Comparison of ENCODE assay signal across 10 mouse cellular contexts in the genomic region with DNA sequence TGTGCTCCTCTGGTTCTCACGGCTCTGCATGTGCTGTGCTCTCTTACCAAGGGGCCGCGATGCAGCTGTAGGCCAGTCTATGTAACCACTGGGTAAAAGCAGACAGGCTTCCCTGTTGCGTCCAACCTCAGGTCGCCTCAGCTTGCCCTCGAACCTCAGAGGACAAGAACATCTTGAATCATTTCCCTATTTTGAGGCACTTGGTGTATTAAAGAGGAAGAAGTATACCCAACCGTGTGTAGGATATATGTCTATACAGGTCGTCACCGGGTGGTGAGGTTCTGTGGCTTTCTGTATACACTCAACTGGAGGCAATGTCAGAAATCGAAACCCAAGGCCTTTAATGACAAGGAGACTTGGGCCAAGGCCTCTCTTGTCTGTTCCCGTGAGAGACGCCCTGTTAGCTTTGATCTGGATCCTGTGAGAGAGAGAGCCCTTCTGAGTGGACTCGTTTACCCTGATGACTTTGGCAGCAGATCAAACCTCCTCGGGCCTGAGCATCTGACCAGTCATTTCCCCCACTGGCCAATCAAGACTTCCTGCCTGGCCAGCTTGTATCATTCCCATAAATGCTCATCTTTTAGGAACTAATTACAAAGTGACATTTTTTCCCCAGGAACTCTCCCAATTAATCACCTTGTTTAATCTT.
A peak's percentile ranks its signal among the peaks of the same experiment; 100 is the strongest.
DNase-seq lines count a peak whose midpoint lies in the region; ATAC-seq and TF ChIP-seq lines count a peak whose summit lies in the region.
"Had no signal": no experiment of that assay in that cellular context is flagged by ENCODE, and none has a peak within 500 bp of the region (broad histone marks: within the 10 kb centered on the region; RNA-seq: fewer than 3 reads in every experiment).

No protein-coding gene starts in this region.

- WGBS in embryonic facial prominence, embryonic 12.5 days, result 76% methylated on average over 14 of the region's 14 CpGs
- WGBS in forebrain, postnatal 0 days, result 78% methylated on average over 14 of the region's 14 CpGs
- WGBS in hindbrain, embryonic 10.5 days, result 87% methylated on average over 14 of the region's 14 CpGs

- no peak overlapping the region for H3K9ac ChIP-seq in embryonic facial prominence, embryonic 12.5 days
- no peak overlapping the region for H3K9ac ChIP-seq in forebrain, postnatal 0 days
- H3K9ac ChIP-seq: intestine, embryonic 15.5 days had no signal

- H3K36me3 ChIP-seq in embryonic facial prominence, embryonic 12.5 days, result no peaks in the 10 kb centered on the region
- H3K36me3 ChIP-seq in forebrain, postnatal 0 days (ENCODE audit: insufficient read depth), result no peaks in the 10 kb centered on the region
- H3K36me3 ChIP-seq in hindbrain, embryonic 10.5 days, result no peaks in the 10 kb centered on the region
- H3K36me3 ChIP-seq: intestine, embryonic 15.5 days; midbrain, embryonic 10.5 days had no signal

- H3K27ac ChIP-seq in embryonic facial prominence, embryonic 12.5 days, result 0 out of 2 replicates have a peak overlapping the region, but pooled peaks have one; percentile 6
- H3K27ac ChIP-seq in forebrain, postnatal 0 days (ENCODE audit: low read depth, low read length), result no peak overlapping the region
- no peak overlapping the region for H3K27ac ChIP-seq in hindbrain, embryonic 10.5 days
- H3K27ac ChIP-seq: intestine, embryonic 15.5 days; midbrain, embryonic 10.5 days had no signal

- no peak overlapping the region for H3K4me3 ChIP-seq in embryonic facial prominence, embryonic 12.5 days
- H3K4me3 ChIP-seq in forebrain, postnatal 0 days (ENCODE audit: low read depth, low read length), result no peak overlapping the region
- H3K4me3 ChIP-seq in hindbrain, embryonic 10.5 days, result no peak overlapping the region
- H3K4me3 ChIP-seq: intestine, embryonic 15.5 days; midbrain, embryonic 10.5 days had no signal

- ATAC-seq in embryonic facial prominence, embryonic 12.5 days (ENCODE audit: insufficient number of reproducible peaks, insufficient read depth, low FRiP score, low TSS enrichment), result no peak
- ATAC-seq in forebrain, postnatal 0 days, result no peak
- ATAC-seq: intestine, embryonic 15.5 days had no signal

- no peak overlapping the region for H3K4me2 ChIP-seq in embryonic facial prominence, embryonic 12.5 days (replicated peaks)
- H3K4me2 ChIP-seq in forebrain, postnatal 0 days (ENCODE audit: low read depth), result no peak overlapping the region
- H3K4me2 ChIP-seq: intestine, embryonic 15.5 days had no signal

- peaks cover 12% of the 10 kb centered on the region; the same call in 1 of the 2 replicates for H3K4me1 ChIP-seq in embryonic facial prominence, embryonic 12.5 days
- no peaks in the 10 kb centered on the region for H3K4me1 ChIP-seq in forebrain, postnatal 0 days (ENCODE audit: insufficient read depth)
- H3K4me1 ChIP-seq in hindbrain, embryonic 10.5 days (replicated peaks), result peaks cover 6% of the 10 kb centered on the region; the same call in 1 of the 2 replicates
- H3K4me1 ChIP-seq: intestine, embryonic 15.5 days had no signal

- peak; percentile 41 for DNase-seq in kidney, postnatal 14 days
- no peak for DNase-seq in kidney, adult 9 months
- peak; percentile 11 for DNase-seq in adrenal gland, postnatal 25 days
- DNase-seq in lung, postnatal 14 days, result peak; percentile 49
- no peak for DNase-seq in forebrain, postnatal 0 days
- no peak for DNase-seq in MN1 (ENCODE audit: low spot score)
- DNase-seq in hindbrain, embryonic 10.5 days (ENCODE audit: low spot score), result no peak

- H3K27me3 ChIP-seq in embryonic facial prominence, embryonic 12.5 days, result no peaks in the 10 kb centered on the region
- H3K27me3 ChIP-seq in forebrain, postnatal 0 days (ENCODE audit: insufficient read depth, low read length), result no peaks in the 10 kb centered on the region
- H3K27me3 ChIP-seq in hindbrain, embryonic 10.5 days (ENCODE audit: insufficient read depth, poor library complexity, severe bottlenecking), result no peaks in the 10 kb centered on the region
- H3K27me3 ChIP-seq: intestine, embryonic 15.5 days had no signal

- TF ChIP-seq CTCF in forebrain, postnatal 0 days (IDR thresholded peaks at IDR 0.05; ENCODE audit: low read depth), result no peak

- no peaks in the 10 kb centered on the region for H3K9me3 ChIP-seq in embryonic facial prominence, embryonic 12.5 days
- no peaks in the 10 kb centered on the region for H3K9me3 ChIP-seq in forebrain, postnatal 0 days (ENCODE audit: low read length)
- H3K9me3 ChIP-seq in hindbrain, embryonic 10.5 days, result no peaks in the 10 kb centered on the region
- H3K9me3 ChIP-seq: intestine, embryonic 15.5 days; midbrain, embryonic 10.5 days had no signal

Comparison
In these comparisons a context has a peak if more than half of its experiments do, and no peak if none do; other contexts are left out.
1. DNase-seq: peak in kidney, postnatal 14 days (single experiment), adrenal gland, postnatal 25 days (single experiment) and lung, postnatal 14 days (single experiment); none in kidney, adult 9 months (single experiment), forebrain, postnatal 0 days (single experiment), MN1 (single experiment) and hindbrain, embryonic 10.5 days (single experiment).